Mouse (Mus musculus): Measurements from ENCODE around the gene Hist1h2bm. TPM values are rescaled to one million over a fixed set of nuclear protein-coding genes. Genes with fewer than 3 reads are reported as not detected.

Hist1h2bm gene
- polyA plus RNA-seq, 1 experiment from 2014 or later, result 5.7 TPM

Small RNA genes within 50 kb of the gene (microRNA-seq; reads per million reads assigned to microRNA genes)
- gene Gm44357 (not detected), gene Gm44367 (not detected), gene Gm44454 (1.5 reads per million)

Other genes with a start within 250 kb of the Hist1h2bm start
- 3.0 and 3.5 TPM in 2 replicates for gene Zkscan4, start 243.1 kb upstream of the Hist1h2bm start, polyA plus RNA-seq (2016; fragmentation: Nextera tagmentation; extraction: Ambion mirVana)
- not detected in 2 replicates for gene Gm10065, start 242.6 kb upstream of the Hist1h2bm start, polyA plus RNA-seq (2016; fragmentation: Nextera tagmentation; extraction: Ambion mirVana)
- 0.63 TPM in 1 of 2 replicates, not detected in the other for gene AK157302, start 226.8 kb upstream of the Hist1h2bm start, polyA plus RNA-seq (2016; fragmentation: Nextera tagmentation; extraction: Ambion mirVana)
- gene Gm11273, start 220.6 kb upstream of the Hist1h2bm start, polyA plus RNA-seq (2016; fragmentation: Nextera tagmentation; extraction: Ambion mirVana), result 4.3 and 5.3 TPM in 2 replicates
- gene Zkscan8, start 190.9 kb upstream of the Hist1h2bm start, polyA plus RNA-seq (2016; fragmentation: Nextera tagmentation; extraction: Ambion mirVana), result 7.6 and 7.8 TPM in 2 replicates
- gene Olfr1366, start 179.2 kb upstream of the Hist1h2bm start, polyA plus RNA-seq (2016; fragmentation: Nextera tagmentation; extraction: Ambion mirVana), result 0.11 and 0.21 TPM in 2 replicates
- gene Olfr1535, start 162.2 kb upstream of the Hist1h2bm start, polyA plus RNA-seq (2016; fragmentation: Nextera tagmentation; extraction: Ambion mirVana), result not detected in 2 replicates
- not detected in 2 replicates for gene Olfr1364, start 140.3 kb upstream of the Hist1h2bm start, polyA plus RNA-seq (2016; fragmentation: Nextera tagmentation; extraction: Ambion mirVana)
- not detected in 2 replicates for gene Olfr1362, start 108.0 kb upstream of the Hist1h2bm start, polyA plus RNA-seq (2016; fragmentation: Nextera tagmentation; extraction: Ambion mirVana)
- not detected in 2 replicates for gene Olfr11, start 79.5 kb upstream of the Hist1h2bm start, polyA plus RNA-seq (2016; fragmentation: Nextera tagmentation; extraction: Ambion mirVana)
- gene Olfr1361, start 58.7 kb upstream of the Hist1h2bm start, polyA plus RNA-seq (2016; fragmentation: Nextera tagmentation; extraction: Ambion mirVana), result not detected in 2 replicates
- not detected in 2 replicates for gene Olfr1360, start 44.6 kb upstream of the Hist1h2bm start, polyA plus RNA-seq (2016; fragmentation: Nextera tagmentation; extraction: Ambion mirVana)
- not detected in 2 replicates for gene Olfr1359, start 23.9 kb upstream of the Hist1h2bm start, polyA plus RNA-seq (2016; fragmentation: Nextera tagmentation; extraction: Ambion mirVana)
- gene Hist1h2bl, start 5.9 kb upstream of the Hist1h2bm start, polyA plus RNA-seq (2016; fragmentation: Nextera tagmentation; extraction: Ambion mirVana), result 1.6 and 3.1 TPM in 2 replicates
- 30.5 and 32.2 TPM in 2 replicates for gene Hist1h2ai, start 5.6 kb upstream of the Hist1h2bm start, polyA plus RNA-seq (2016; fragmentation: Nextera tagmentation; extraction: Ambion mirVana)
- 10.7 and 12.8 TPM in 2 replicates for gene Hist1h3h, start 4.4 kb upstream of the Hist1h2bm start, polyA plus RNA-seq (2016; fragmentation: Nextera tagmentation; extraction: Ambion mirVana)
- 0.93 and 1.3 TPM in 2 replicates for gene Hist1h4j, start 13.0 kb downstream of the Hist1h2bm start, polyA plus RNA-seq (2016; fragmentation: Nextera tagmentation; extraction: Ambion mirVana)
- gene Hist1h4k, start 28.5 kb downstream of the Hist1h2bm start, polyA plus RNA-seq (2016; fragmentation: Nextera tagmentation; extraction: Ambion mirVana), result 3.9 and 7.1 TPM in 2 replicates
- gene Hist1h2ak, start 31.8 kb downstream of the Hist1h2bm start, polyA plus RNA-seq (2016; fragmentation: Nextera tagmentation; extraction: Ambion mirVana), result 18.6 and 21.7 TPM in 2 replicates
- gene Hist1h2bn, start 32.1 kb downstream of the Hist1h2bm start, polyA plus RNA-seq (2016; fragmentation: Nextera tagmentation; extraction: Ambion mirVana), result 3.6 and 4.0 TPM in 2 replicates
- gene Hist1h1b, start 58.6 kb downstream of the Hist1h2bm start, polyA plus RNA-seq (2016; fragmentation: Nextera tagmentation; extraction: Ambion mirVana), result 34.8 and 36.2 TPM in 2 replicates
- gene Hist1h3i, start 61.3 kb downstream of the Hist1h2bm start, polyA plus RNA-seq (2016; fragmentation: Nextera tagmentation; extraction: Ambion mirVana), result 102 and 103 TPM in 2 replicates
- gene Hist1h2an, start 65.2 kb downstream of the Hist1h2bm start, polyA plus RNA-seq (2016; fragmentation: Nextera tagmentation; extraction: Ambion mirVana), result 10.9 and 18.0 TPM in 2 replicates
- 3.1 and 3.2 TPM in 2 replicates for gene Hist1h2bp, start 65.4 kb downstream of the Hist1h2bm start, polyA plus RNA-seq (2016; fragmentation: Nextera tagmentation; extraction: Ambion mirVana)
- 21.7 and 23.9 TPM in 2 replicates for gene Hist1h2bq, start 88.2 kb downstream of the Hist1h2bm start, polyA plus RNA-seq (2016; fragmentation: Nextera tagmentation; extraction: Ambion mirVana)
- gene Hist1h2ao, start 88.4 kb downstream of the Hist1h2bm start, polyA plus RNA-seq (2016; fragmentation: Nextera tagmentation; extraction: Ambion mirVana), result not detected in 2 replicates
- gene Hist1h4m, start 89.7 kb downstream of the Hist1h2bm start, polyA plus RNA-seq (2016; fragmentation: Nextera tagmentation; extraction: Ambion mirVana), result not detected in 2 replicates
- 9.3 and 10.5 TPM in 2 replicates for gene Hist1h4n, start 110.2 kb downstream of the Hist1h2bm start, polyA plus RNA-seq (2016; fragmentation: Nextera tagmentation; extraction: Ambion mirVana)
- 6,093 and 6,114 TPM in 2 replicates for gene Hist1h2ap, start 111.5 kb downstream of the Hist1h2bm start, polyA plus RNA-seq (2016; fragmentation: Nextera tagmentation; extraction: Ambion mirVana)
- 21.7 and 24.2 TPM in 2 replicates for gene Hist1h2br, start 111.7 kb downstream of the Hist1h2bm start, polyA plus RNA-seq (2016; fragmentation: Nextera tagmentation; extraction: Ambion mirVana)
- gene Zfp184, start 223.1 kb downstream of the Hist1h2bm start, polyA plus RNA-seq (2016; fragmentation: Nextera tagmentation; extraction: Ambion mirVana), result 23.1 and 24.9 TPM in 2 replicates

All from embryonic facial prominence, embryonic 10.5 days (tissue).